20 mouse cellular contexts compared by ENCODE assay signal in the genomic region with DNA sequence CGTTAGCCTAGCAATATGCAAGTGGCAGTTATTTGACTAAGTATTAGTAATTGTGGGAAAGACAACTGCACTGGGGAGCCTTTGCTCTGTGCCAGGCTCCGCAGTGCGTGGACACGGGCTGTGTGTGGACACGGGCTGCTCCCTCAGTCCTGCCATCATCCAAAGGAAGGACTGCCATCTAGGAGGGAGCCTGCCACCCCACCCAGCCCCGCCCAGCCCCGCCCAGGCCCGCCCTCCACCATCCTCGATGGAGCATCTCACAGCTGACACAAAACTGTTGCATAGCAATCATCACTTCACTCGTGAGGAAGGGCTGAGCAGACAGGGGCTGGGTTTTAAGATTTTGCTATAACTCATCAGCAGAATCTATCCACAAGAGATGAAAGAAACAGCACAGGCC. TPM values are rescaled to one million over a fixed set of nuclear protein-coding genes. Genes with fewer than 3 reads are reported as not detected.
"Had no signal": no experiment of that assay in that cellular context is flagged by ENCODE, and none has a peak within 500 bp of the region (broad histone marks: within the 10 kb centered on the region; RNA-seq: fewer than 3 reads in every experiment).

No protein-coding gene starts in this region.

- DNase-seq: kidney, adult 11 months; kidney, postnatal 36 days; lung, postnatal 36 days; right cerebral cortex, postnatal 14 days; thymus, adult 18-20 months; thymus, postnatal 14 days had no signal

- H3K4me3 ChIP-seq: layer of hippocampus, adult 2 months; limb, embryonic 12.5 days; midbrain, embryonic 13.5 days; stomach, embryonic 15.5 days had no signal

- H3K27ac ChIP-seq: kidney, postnatal 0 days; layer of hippocampus, adult 2 months; limb, embryonic 12.5 days; midbrain, embryonic 13.5 days; stomach, embryonic 15.5 days had no signal

- H3K9me3 ChIP-seq: limb, embryonic 12.5 days; midbrain, embryonic 13.5 days; stomach, embryonic 15.5 days had no signal

- H3K9ac ChIP-seq: limb, embryonic 12.5 days; midbrain, embryonic 13.5 days; stomach, embryonic 15.5 days had no signal

- H3K27me3 ChIP-seq: stomach, embryonic 15.5 days had no signal

- H3K36me3 ChIP-seq: midbrain, embryonic 13.5 days had no signal

- H3K4me2 ChIP-seq: limb, embryonic 12.5 days; midbrain, embryonic 13.5 days; stomach, embryonic 15.5 days had no signal

- H3K4me1 ChIP-seq: limb, embryonic 12.5 days had no signal

- ATAC-seq: midbrain, embryonic 13.5 days had no signal

RNA-seq across cellular contexts. Expression of a gene that starts 41.6 kb away (rescaled TPM):
- total RNA-seq: layer of hippocampus, adult 2 months; layer of hippocampus, postnatal 10 days; left cerebral cortex, postnatal 36 days; liver, adult 2 months; megakaryocyte progenitor cell, adult 5-6 weeks; midbrain, postnatal 0 days had no signal
- polyA plus RNA-seq: intestine, embryonic 14.5 days; kidney, postnatal 0 days; limb, embryonic 12.5 days; liver, adult 2 months; lung, embryonic 16.5 days; midbrain, embryonic 13.5 days; midbrain, postnatal 0 days; neural tube, embryonic 14.5 days; spleen, adult 2 months; stomach, embryonic 15.5 days had no signal
